Mouse (Mus musculus): ENCODE results near the gene Acbd3.

The Acbd3 gene

DNA sequence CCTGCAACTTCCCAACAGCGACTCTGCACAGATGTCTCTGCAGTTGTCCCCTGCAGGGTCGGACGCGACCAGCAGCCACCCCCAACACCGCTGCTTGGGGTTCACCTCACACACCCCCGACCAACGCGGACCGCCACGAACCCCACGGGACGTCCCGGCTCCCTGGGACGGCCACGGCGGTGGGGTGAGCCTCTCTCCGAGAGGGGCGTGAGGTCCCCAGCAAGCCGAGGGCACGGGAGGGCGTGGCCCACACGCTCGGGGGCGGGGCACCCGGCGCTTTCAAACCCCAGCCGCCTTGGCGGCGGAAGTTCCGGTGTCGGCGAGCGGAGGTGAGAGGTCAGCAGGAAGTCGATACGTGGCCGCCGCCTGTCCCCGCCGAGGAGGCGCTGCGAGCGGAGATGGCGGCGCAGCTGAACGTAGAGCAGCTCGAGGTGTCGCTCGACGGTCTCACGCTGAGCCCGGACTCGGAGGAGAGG is at the start of gene Acbd3:
Gene Acbd3 (plus strand): TSS at position 340 of the 476 bp plus-strand sequence.
- peak; percentile 86 to 87 for DNase-seq (ENCODE audit: low spot score in 2 of 2)

DNA sequence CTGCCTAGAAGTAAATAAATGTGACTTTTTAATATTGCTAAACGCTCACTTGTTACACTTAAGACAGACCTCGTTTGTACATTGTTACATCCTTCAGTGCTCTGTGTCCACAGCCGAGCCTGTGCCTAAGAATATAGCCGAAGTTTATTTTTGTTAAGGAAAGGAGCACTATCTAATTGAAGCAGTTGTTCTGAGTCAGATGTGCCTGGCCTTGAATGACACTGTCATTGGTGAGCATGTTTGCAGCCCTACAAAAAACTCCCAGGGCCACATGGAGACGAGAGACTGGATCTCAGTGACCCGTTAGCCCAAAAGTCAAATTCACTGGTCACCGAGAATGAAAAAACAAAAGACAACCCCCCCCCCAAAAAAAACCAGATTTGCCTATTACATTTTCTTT is 34.6 kb upstream of the Acbd3 start:
- DNase-seq (ENCODE audit: low spot score in 2 of 2) = no peak

DNA sequence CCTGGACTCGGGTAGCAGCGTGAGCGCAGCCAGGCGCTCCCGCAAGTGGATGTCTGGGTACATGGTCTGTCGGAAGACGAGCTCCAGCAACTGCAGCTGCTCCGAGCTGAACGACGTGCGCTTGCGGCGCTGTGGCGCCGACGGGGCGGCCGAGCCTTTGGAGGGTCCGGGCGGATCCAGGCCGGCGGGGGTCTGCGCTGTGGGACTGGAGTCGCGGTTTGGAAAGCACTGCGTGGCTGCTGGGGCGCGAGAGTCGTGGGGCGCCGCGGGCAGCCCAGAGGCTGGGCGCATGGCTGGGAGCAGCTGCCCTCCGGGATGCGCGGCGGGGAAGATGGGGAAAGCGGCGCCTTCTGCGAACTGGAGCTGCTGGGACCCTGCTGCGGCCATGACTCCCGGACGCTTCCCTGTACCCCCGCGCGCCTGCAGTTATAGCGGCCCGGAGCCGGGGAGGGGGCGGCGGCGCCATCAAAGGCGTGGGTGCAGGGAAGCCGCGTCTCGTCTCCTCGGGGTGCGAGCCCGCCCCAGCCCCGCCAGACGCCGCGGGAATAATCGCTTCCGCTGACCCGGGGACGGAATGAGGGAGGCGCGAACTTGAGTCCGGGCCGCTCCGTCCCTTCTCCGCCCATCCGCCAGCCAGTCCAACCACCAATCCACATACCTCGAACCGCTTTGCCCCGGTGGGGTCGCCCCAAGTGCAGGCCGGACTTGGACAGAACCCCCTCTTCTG is 29.1 kb upstream of the Acbd3 start, which contains the start of gene Mixl1:
Gene Mixl1 (minus strand): TSS at position 409 of the 727 bp plus-strand sequence.
- DNase-seq (ENCODE audit: low spot score in 2 of 2) = no peak

DNA sequence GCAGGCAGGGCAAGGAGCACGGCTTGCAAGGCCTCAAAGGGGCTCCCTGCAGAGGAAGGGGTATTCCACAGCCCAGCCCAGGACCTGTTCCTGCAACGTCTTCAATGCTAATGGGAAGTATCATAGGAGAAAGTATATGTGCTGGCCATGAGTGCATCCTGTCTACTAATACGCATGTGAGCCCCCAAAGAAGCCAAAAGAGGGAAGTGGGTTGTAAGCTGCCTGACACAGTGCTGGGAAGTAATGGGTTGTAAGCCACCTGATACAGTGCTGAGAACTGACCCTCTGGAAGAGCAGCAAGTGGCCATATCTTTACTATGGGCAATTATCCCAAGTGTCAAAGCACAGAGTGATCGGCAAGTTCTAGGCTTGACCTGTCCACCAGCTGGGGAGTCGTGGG is 27.8 kb upstream of the Acbd3 start:
- DNase-seq (ENCODE audit: low spot score in 2 of 2) = no peak

DNA sequence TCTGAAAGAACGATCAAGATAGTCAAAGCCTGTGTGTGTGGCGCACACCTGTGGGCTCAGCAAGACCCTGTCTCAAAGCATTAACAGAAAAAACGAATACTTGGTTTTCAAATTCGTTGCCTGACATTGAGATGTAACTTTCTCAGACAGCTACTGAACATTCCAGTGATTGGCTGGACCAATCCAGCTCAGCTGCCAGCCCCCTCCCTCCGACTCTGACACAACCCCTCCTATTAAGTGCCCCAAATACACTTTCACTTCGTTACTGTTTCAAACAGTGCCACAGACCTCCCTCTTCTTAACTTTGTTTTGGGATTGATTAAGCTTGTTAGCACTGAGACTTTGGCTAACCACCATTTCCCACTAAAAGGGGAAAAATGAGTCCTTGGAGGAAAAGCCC is 22.4 kb upstream of the Acbd3 start:
- no peak for DNase-seq (ENCODE audit: low spot score in 2 of 2)

DNA sequence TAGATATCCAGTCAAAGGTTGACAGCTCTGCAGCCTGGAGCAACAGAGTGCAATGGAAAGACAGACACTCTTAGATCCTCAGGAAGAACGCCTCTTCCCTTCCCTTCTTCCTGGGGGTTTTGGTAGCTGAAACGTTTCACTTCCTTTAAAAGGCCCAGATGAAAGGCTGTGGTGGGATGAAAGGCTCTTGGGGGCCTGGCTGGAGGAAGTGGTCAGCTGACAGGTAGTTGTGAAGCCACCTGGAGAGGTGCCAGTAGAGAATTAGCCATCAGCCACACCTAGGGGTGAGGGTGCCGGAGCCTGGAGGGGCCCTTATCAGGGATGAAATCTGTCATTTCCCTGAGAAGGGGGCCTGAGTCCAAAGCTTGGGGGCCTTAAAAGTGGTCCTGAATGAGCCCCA is 18.5 kb upstream of the Acbd3 start:
- no peak for DNase-seq (ENCODE audit: low spot score in 2 of 2)

DNA sequence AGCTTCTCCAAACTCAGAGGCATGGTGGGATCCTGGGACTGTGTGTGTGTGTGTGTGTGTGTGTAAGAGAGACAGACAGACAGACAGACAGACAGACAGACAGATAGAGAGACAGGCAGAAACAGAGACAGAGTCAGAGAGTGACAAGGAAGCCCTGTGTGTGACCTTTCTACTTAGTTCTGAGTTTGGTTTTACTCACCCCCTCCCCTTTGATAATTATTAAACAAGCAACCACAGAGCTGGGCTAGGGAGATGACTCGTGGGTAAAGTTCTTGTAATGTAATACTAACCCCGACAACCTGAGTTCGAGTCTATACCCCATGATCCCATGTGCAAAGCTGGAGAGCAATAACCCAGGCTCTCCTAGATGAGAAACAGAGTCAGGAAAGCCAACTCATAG is 18.0 kb upstream of the Acbd3 start:
- DNase-seq (ENCODE audit: low spot score in 2 of 2) = no peak

DNA sequence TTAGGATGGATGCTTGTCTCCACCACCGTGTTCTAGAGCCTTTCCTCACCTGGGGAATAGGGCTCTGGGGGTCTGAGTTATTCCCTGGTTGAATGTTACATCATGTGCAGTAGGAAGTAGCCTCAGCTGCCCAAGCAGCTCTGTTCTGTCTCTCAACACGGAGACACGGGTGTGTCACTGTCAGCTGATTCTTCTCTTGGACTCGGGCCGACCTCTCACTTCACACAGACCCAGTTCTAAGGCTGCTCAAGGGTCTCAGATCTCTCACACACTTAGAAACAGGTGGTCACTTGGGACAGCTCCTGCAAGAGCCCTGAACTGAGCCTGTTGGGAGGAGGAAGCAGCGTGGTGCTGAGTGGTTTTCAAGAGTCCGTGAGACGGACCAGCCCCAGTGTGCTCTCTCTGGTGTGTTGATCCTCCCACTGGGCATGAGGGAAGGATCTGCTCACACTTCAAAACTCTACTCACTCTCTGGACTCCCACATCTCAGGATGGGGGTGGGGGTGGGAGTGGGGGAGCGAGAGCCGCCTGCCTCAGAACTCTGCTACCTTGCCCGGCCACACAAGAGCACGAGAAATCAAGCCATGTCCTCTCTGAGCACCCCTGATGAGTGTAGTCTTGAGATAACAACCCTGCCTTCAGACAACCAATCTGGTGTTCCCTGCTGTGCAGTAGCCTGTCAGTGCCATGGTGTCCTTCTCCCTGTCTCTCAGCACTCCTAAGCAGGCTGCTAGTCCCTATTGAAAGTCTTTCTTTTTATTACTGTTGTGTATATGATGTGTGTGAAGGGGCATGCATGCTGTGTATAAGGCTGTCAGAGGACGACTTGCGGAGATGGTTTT is 16.7 kb upstream of the Acbd3 start:
- DNase-seq (ENCODE audit: low spot score in 2 of 2) = no peak

DNA sequence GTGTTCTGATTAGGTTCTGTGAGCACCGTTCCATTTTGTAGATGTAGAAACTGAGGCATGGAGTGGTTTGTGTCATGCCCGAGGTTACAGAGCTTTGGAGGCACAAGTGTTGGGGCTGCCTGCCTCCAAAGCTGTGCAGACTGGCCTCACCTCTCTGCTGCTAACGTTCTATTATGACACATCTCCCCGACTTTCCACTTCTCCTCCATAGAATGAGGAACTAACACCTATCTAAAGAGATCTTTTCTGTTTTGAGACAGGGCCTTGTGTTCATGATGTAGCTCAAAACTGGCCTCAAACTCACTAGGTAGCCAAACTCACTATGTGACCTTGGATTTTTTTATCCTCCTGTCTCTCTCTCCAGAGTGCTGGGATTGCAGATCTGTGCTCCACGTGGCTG is 7.1 kb upstream of the Acbd3 start:
- no peak for DNase-seq (ENCODE audit: low spot score in 2 of 2)

DNA sequence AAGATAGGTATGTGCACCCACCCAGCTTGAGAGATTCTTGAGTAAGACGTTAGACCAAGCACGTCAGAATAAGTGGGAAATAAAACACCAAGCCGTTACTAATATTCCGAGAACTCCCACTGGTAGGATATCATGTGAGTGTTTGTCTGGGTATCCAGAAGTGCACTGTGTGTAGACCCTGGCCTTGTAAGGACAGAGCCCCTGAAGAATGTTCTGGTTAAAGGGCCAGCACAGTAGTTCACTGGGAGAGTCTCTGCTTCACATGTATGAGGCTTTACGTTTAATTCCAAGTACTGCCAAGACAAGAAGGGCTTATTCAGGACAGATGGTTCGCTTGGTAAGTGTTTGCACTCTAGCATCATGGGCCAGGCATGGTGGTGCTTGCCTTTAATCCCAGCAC is 6.4 kb upstream of the Acbd3 start:
- DNase-seq (ENCODE audit: low spot score in 2 of 2) = no peak

DNA sequence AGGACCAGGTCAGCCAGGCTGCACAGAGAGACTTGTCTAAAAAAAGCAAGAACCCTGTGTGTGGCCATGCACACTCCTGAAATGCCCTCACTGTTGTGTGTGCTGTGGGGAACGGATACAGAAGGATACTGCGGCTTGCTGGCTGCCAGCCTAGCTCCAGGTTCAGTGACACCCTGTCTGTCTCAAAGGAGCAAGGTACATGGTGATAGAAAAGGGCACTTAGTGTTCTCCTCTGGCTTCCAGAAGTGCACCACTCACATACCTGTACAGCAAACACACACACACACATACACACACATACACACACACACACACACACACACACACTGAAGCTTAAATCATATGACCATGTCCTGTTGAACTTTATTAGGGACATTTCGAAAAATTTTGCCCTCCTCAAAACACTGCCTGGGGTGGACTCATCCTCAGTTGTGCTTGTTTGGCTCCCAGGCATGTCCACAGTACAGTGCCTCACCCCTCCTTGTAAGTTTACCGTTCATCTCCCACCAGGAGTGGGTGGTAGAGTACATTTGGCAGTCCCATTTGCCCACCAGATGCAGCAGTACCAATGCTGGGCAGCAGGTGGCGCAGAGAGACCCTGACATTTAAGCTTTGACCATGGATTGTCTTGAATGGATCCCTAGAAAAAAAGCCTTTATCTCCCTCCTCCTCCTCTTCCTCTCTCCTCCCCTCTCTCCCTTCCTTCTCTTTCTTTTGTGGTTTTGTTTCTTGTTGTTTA is 5.7 kb upstream of the Acbd3 start:
- peak; percentile 56 to 68 for DNase-seq (ENCODE audit: low spot score in 2 of 2)

DNA sequence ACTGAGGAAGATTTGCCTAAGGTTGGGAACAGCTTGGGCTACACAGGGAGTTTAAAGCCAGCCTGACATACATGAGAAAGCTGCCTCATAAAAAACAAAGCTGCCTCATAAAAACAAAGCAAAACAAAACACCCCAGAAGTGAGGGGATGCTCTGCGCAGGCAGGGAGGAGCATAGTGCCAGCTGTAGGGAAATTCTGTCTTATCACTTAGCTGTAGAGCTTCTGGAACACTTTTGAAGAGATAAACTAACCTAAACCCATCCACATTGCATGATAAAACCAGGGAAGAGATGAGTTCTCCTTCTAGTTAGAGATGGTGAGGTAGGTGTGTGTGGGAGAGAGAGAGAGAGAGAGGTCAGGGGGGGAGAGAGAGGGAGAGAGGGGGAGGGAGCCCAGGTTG is 3.2 kb upstream of the Acbd3 start:
- no peak for DNase-seq (ENCODE audit: low spot score in 2 of 2)

DNA sequence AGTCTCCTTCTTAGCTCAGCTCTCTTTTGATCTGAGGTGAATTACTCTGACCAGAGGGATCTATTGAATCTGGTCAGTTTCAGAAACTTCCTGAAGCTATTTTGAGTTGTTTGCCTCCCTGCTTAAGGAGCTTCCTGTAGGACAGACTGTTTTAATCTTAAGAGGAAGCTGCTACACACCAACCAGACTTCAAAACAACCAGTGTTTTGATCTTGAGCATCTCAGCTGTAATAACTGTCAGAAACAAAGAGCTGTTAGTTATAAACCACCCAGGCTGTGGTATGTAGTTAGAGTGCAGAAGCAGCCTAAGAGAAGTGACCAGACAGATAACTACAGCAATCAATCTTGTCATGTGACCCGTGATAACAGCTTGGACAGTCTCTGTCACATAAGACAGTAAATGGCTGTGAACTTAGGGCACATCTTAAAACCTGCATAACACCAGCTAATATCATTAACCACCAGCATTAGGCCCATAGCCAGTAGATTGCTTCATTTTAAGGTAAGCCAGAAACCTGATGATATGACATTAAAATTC is 2.1 kb upstream of the Acbd3 start:
- DNase-seq (ENCODE audit: low spot score in 2 of 2) = no peak

DNA sequence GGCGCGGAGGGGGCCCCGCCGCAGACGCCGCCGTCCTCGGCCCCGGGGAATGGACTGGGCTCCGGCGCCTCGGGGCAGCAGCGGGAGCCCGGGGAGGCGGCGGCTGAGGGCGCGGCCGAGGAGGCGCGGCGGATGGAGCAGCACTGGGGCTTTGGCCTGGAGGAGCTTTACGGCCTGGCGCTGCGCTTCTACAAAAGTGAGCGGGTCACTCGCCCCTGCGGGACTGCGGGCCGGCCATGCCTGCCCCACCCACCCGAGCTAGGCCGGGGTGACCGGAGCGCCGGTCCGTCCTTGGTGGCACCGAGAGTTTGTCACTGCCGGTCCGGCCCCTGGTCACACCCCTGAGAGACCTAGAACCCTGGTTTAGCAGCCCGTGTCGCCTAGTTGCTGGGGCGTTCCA is 340 bp downstream of the Acbd3 start:
- no peak for DNase-seq (ENCODE audit: low spot score in 2 of 2)

DNA sequence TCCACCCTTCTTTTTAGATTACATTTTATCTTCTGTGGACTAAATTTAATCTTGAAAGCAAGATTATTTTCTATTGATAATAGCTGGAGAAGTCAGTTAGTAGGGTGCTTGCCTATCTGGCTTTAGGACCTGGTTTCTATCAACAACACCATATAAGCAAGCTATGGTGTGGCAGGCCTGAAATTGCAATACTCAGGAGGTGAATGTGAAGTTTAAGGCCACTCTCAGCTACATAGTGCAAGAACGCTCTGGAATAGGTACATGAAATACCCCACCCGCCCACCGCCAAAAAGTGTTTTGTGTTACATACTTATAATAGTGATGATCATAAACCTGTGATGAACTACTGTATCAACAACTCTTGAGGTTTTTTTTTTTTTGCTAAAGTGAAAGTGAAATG is 3.4 kb downstream of the Acbd3 start:
- no peak for DNase-seq (ENCODE audit: low spot score in 2 of 2)

DNA sequence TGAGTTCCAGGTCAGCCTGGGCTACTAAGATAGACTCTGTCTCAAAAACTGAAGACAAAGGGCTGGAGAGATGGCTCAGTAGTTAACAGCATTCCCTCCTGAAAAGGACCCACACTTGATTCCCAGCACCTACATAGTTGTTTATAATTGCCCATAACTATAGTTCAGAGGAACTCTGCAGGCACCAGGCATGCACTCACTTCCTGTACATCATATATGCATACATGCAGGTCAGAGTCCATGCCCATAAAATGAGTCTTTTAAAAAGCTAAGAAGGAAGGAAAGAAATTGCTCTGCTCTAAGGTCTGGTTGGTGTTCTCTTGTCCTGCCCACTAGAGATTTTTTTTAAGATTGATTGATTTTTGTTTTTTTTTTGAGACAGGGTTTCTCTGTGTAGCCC is 22.0 kb downstream of the Acbd3 start:
- DNase-seq (ENCODE audit: low spot score in 2 of 2) = no peak

DNA sequence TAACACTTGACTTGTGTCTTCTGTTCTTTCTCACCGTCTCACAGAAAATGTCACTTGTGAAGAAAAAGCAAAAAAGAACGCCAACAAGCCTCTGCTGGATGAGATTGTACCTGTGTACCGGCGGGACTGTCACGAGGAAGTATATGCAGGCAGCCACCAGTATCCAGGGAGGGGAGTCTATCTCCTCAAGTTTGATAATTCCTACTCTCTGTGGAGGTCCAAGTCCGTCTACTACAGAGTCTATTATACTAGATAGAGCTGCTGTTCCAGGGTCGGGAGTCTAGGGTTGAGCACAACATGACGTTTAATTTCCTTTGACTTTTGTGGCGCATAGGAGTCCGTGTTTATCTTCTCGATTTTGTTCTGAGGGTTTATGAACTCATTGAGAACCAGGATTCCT is 26.3 kb downstream of the Acbd3 start:
- DNase-seq (ENCODE audit: low spot score in 2 of 2) = no peak

DNA sequence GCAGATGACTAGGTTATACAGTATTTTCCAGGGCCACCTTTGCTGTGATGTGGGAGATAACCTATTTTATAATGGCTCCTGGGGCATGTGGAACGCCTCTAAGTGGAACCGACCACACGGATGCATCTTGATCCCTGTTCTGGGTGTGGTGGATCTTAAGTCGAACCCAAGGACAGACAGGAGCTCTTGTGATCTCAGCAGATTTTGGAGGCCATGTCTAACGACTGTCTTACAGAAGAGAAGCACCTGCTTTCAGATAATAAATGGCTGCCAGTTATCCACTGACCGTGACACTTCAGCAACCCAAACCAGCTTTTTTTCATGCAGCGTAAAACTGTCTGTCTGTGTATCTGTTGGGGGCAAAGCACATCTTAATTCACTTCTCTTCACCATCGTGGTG is 28.5 kb downstream of the Acbd3 start:
- DNase-seq (ENCODE audit: low spot score in 2 of 2) = no peak

DNA sequence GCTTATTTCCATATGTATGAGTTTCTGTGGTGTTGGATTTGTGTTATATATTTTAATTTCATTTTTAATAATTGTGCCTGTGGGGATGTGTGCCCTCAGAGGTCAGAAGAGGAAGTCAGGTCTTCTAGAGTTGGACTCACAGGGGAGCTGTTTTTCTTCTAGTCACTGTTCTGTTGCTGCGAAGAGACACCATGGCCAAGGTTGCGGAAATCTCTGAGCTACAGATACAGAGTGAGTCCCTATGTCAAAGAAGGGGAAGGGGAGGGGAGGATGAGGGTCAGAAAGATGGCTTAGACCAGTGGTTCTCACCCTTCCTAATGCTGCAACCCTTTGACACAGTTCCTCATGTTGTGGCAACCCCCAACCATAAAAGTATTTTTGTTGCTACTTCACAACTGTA is 30.9 kb downstream of the Acbd3 start:
- DNase-seq (ENCODE audit: low spot score in 2 of 2) = no peak

DNA sequence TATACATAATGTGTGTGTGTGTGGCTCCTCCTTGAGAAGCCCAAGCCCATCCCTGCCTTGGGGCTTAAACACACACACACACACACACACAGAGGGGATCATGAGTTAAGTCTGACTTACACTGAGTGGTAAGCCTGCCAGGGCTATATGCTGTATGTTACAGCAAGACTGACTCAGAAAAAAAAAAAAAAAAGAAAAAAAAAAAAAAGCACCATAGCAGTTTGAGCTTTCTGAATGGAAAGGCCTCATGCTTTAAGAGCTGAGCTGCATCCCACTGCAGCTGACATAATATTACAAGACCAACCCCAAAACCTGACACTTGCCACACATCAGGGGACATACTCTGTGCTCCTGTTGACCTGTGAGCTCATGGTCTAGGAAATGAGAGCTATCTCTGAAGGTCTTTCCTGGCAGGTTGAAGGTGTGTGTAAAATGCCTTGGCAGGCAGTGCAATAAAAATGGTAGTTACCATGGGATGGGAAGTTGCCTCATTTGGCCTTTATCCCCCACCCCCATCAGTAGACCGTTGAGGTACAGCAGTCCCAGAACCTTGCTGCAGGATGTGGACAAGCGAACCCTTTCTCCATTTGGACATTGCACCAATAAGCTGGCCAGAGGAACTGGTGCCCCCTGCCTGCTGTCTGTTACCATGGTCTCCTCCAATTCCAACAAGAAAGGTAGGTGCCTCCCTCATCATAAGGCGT is 31.6 kb downstream of the Acbd3 start:
- DNase-seq (ENCODE audit: low spot score in 2 of 2) = no peak

DNA sequence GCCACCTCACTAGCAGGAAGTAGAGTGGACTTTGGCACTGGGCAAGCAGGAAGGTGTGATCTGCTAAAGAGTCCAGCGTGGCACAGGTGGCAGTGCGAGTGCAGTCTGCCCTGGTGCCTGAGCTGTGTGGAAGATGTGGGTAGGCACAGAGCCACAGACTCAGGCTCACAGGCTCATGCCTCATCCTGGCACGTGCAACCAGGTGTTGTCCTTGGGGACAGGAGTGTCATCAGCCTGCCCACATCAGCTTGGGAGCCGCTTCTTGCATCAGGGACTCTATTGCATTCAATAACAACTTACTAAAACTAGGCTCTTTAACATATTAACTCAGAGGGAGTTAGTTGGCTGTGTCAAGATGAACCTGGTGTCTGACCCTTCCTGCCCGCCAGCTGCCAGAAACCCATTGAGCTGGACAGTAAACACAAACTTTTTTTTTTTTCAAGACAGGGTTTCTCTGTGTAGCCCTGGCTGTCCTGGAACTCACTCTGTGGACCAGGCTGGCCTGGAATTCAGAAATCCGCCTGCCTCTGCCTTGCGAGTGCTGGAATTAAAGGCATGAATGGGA is 32.2 kb downstream of the Acbd3 start:
- no peak for DNase-seq (ENCODE audit: low spot score in 2 of 2)
